Mouse (Mus musculus): ENCODE data around the gene Sf3a2.
"Not testable (repeated sequence)": the region's sequence is repeated elsewhere in the genome, so short reads cannot be mapped to it uniquely, and the experiment has no call there.

Sf3a2 gene

GRCm38 (mm10) chr10:80804916-80805315 is 6.9 kb downstream of the Sf3a2 start, which contains the start of gene Amh:
Amh (plus strand) TSS chr10:80805243.
- DNase-seq (ENCODE audit: low read depth, low spot score), result no peak

DNA sequence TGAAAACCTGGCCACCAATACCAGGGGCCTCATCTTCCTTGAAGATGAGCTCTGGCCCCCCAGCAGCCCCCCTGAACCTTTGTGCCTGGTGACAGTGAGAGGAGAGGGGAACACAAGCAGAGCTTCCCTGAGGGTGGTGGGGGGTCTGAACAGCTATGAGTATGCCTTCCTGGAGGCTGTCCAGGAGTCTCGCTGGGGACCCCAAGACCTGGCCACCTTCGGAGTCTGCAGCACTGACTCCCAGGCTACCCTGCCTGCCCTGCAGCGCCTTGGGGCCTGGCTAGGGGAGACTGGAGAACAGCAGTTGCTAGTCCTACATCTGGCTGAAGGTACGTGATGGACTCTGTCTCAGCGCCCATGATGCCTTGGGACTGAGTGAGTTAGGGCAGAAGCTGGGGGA is 7.3 kb downstream of the Sf3a2 start:
- DNase-seq (ENCODE audit: low read depth, low spot score), result no peak

GRCm38 (mm10) chr10:80805925-80806324 is 7.9 kb downstream of the Sf3a2 start:
- no peak for DNase-seq (ENCODE audit: low read depth, low spot score)

GRCm38 (mm10) chr10:80806341-80807056 is 8.5 kb downstream of the Sf3a2 start:
- DNase-seq (ENCODE audit: low read depth, low spot score), result no peak

- peak; percentile 73 for DNase-seq (ENCODE audit: low read depth, low spot score)
Measured at GRCm38 (mm10) chr10:80807057-80807627, 9.1 kb downstream of the Sf3a2 start.

DNA sequence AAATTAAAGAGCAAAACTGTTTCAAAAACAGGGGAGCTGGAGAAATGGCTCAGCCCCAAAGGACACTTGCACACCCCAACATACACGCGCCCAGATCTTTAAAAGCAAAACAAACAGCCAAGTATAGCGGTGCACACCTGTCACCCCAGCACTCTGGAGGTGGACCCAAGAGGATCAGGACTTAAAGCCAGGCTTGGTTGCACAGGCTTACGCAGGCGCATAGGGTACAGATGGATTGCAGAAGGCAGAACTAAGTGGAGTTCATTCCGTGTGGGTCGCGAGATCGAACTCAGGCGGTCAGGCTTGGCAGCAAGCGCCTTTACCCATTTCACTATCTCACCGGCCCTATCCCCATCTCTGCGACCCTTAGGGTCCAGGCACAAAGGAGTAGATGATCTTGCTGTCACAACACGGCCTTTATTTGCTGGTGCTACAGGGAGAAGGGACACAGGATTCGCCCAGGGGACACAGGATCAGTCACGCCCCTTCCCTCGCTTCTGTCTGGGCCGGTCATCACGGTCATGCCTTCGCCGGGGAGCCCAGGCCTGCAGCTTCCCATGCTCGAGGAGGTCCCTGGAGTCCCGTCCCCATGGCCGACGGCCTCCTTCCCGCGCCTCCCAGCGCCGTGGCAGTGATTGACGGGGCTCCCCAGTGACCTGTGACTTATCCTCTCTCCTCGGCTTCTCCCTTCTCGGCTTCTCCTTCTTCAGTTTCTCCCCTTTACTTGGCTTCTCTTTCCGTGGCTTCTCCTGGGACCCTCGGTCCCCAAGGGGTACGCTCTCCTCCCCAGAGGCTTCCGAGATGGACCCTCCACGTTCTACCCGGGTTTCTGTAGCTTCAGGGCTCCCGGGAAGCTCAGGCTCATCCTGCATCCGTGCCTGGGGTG is 10.3 kb downstream of the Sf3a2 start:
- DNase-seq (ENCODE audit: low read depth, low spot score), result no peak

GRCm38 (mm10) chr10:80808985-80809632 is 11.1 kb downstream of the Sf3a2 start:
- no peak for DNase-seq (ENCODE audit: low read depth, low spot score)

GRCm38 (mm10) chr10:80810084-80810483 is 12.1 kb downstream of the Sf3a2 start:
- DNase-seq (ENCODE audit: low read depth, low spot score), result no peak

GRCm38 (mm10) chr10:80812391-80813041 is 14.5 kb downstream of the Sf3a2 start:
- DNase-seq (ENCODE audit: low read depth, low spot score), result no peak

- no peak for DNase-seq (ENCODE audit: low read depth, low spot score)
Measured at GRCm38 (mm10) chr10:80813366-80813765, 15.4 kb downstream of the Sf3a2 start, which contains the start of gene Jsrp1. Jsrp1 (minus strand) TSS chr10:80813498.

DNA sequence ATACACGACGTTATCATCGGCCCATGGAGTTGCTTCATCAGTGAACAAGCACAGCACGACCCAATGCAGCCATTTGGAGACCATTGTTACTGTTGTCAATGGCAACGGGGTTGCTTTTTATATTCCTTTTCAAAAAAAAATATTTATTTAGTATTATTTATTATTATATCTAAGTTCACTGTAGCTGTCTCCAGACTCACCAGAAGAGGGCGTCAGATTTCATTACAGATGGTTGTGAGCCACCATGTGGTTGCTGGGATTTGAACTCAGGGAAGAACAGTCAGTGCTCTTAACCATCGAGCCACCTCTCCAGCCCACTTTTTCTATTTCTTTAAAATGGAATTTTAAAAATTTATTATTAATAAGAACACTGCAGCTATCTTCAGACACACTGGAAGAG is 16.8 kb downstream of the Sf3a2 start:
- no peak for DNase-seq (ENCODE audit: low read depth, low spot score)

DNA sequence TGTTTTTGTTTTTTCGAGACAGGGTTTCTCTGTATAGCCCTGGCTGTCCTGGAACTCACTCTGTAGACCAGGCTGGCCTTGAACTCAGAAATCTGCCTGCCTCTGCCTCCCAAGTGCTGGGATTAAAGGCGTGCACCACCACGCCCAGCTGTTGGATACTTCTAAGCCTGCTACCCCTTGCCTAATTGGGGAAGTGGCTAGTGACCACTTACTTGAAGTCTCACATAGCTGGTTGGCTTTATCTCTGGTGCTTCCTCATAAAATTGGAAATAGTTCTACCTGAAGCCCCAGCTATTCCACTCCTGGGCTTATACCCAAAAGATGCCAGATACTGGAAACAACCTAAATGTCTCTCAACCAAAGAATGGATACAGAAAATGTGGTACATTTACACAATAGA is 18.3 kb downstream of the Sf3a2 start:
- DNase-seq (ENCODE audit: low read depth, low spot score), result not testable (repeated sequence)

DNA sequence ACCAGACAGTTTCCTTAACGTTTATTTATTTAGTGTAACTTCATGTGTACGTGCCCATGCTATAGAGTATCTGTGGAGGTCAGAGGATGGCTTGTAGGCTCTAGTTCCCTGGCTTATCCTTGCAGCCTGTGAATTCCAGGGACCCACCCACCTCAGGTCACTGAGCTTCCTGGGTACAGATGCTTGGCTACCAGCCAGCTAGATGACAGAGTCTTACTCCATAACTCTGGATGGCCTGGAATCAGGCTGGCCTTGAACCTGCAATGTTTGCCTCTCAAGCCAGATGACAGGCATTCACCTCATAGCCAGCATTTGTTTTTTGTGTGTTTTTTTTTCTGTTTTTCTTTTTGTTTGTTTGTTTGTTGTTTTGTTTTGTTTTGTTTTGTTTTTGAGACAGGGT is 19.2 kb downstream of the Sf3a2 start:
- DNase-seq (ENCODE audit: low read depth, low spot score), result no peak

DNA sequence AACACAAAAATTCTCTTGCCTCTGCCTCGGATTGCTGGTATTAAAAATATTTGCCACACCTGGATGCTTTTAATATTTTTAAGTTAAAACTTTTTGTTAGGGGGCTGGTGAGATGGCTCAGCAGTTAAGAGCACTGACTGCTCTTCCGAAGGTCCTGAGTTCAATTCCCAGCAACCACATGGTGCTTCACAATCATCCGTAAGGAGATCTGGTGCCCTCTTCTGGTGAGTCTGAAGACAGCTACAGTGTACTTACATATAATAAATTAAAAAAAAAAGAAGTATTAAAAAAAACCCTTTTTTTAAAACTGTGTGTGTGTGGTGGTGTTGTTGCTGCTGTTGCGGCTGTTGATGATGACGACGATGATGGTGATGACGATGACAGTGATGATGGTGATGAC is 20.0 kb downstream of the Sf3a2 start:
- not testable (repeated sequence) for DNase-seq (ENCODE audit: low read depth, low spot score)

- no peak for DNase-seq (ENCODE audit: low read depth, low spot score)
Measured at GRCm38 (mm10) chr10:80818599-80819281, 20.7 kb downstream of the Sf3a2 start.

DNA sequence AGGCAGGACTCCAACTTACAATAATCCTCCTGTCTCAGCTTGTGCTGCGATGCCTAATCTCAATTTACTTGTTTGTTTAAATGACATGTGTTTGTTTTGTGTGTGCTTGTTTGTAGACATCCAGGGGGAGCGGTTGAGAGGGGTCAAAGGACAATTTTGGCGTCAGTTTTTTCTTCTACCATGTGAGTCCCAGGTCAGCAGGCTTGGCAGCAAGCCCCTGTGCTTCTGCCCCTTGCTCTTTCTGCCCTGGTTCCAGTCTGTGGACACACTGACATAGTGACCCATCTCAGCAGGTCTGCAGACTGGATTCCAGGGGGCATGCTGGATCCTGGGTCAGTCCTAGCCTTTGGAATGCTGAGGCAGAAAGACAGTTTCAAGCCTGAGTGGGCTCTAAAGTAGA is 21.4 kb downstream of the Sf3a2 start:
- no peak for DNase-seq (ENCODE audit: low read depth, low spot score)

DNA sequence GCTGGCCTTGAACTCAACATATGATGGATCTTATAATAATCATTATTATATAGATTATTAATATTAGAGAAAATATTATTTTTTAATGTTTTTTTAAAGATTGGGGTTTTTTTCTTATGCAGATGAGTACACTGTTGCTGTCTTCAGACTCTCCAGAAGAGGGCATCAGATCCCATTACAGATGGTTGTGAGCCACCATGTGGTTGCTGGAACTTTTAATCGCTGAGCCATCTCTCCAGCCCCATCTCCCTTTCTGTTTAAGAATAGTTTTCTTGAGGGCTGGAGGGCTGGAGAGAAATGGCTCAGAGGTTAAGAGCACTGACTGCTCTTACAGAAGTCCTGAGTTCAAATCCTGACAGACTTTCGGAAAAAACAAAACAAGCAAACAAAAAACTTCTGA is 24.0 kb downstream of the Sf3a2 start:
- no peak for DNase-seq (ENCODE audit: low read depth, low spot score)

DNA sequence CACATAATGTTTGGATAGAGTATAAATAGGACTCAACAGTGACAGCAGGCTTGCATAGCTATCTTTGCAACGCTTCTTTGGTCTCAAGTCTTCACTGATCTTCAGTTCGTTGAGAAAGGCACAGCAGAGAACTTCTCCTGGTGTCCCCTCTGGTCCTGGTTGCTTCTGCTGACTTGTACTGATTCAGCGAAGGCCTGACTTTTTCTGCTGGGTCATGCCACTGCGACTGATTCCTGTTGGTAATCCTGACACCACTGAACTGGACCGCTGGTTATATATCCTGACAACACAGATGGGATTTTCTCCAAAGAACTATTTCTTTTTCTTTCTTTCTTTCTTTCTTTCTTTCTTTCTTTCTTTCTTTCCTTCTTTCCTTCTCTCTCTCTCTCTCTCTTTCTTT is 24.5 kb downstream of the Sf3a2 start:
- DNase-seq (ENCODE audit: low read depth, low spot score), result no peak

DNA sequence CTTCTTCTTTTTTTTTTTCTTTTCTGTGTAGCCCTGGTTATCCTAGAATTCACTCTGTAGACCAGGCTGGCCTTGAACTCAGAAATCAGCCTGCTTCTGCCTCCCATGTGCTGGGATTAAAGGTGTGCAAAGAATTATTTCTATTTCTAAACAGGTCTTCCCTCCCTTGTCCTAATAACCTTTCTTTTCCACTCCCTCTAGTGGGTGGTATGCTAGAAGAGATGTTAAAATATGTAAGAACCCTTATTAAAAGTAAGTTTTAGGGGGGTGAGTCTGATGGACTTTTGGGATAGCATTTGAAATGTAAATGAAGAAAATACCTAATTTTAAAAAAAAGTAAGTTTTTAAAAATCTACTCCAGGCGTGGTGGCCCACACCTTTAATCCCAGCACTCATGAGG is 25.3 kb downstream of the Sf3a2 start:
- no peak for DNase-seq (ENCODE audit: low read depth, low spot score)

- no peak for DNase-seq (ENCODE audit: low read depth, low spot score)
Measured at GRCm38 (mm10) chr10:80823847-80824643, 26.0 kb downstream of the Sf3a2 start.

Data from retina, postnatal 7 days (tissue).